Mouse (Mus musculus) ES-CJ7 (cell line): Measurements from ENCODE around the gene Zfp850.
A peak's percentile ranks its signal among the peaks of the same experiment; 100 is the strongest.
"Not testable (repeated sequence)": the region's sequence is repeated elsewhere in the genome, so short reads cannot be mapped to it uniquely, and the experiment has no call there.

Source experiments
- DNase-seq: peaks from one replicate; pipeline ENCODE4 v3.0.0; 2011; ENCODE audit warnings: low read depth, low spot score

Zfp850 gene

GRCm38 (mm10) chr7:28013549-28014444 lies at the start of gene Zfp850:
TSS of gene Zfp850 (minus strand) at chr7:28014115.
- peak; percentile 80 for DNase-seq

GRCm38 (mm10) chr7:28059972-28060371 lies 46.1 kb upstream of the Zfp850 start:
- no peak for DNase-seq

GRCm38 (mm10) chr7:28053046-28053930 lies 39.4 kb upstream of the Zfp850 start:
- no peak for DNase-seq

GRCm38 (mm10) chr7:28050584-28050983 lies 36.7 kb upstream of the Zfp850 start:
- DNase-seq, result no peak

- peak; percentile 99 for DNase-seq
These were observed 35.8 kb upstream of the Zfp850 start, which contains the start of gene Psmc4 for GRCm38 (mm10) chr7:28049476-28050409. TSS of gene Psmc4 (minus strand) at chr7:28050101.

- no peak for DNase-seq
These were observed 30.6 kb upstream of the Zfp850 start for GRCm38 (mm10) chr7:28044524-28044923.

- DNase-seq, result no peak
These were observed 513 bp upstream of the Zfp850 start for GRCm38 (mm10) chr7:28014445-28014810.

GRCm38 (mm10) chr7:28010271-28010670 lies 3.6 kb downstream of the Zfp850 start:
- no peak for DNase-seq

GRCm38 (mm10) chr7:27982197-27982596 lies 31.7 kb downstream of the Zfp850 start:
- DNase-seq, result peak; percentile 46

- peak; percentile 94 for DNase-seq
These were observed 35.0 kb downstream of the Zfp850 start, which contains the start of gene Zfp780b for GRCm38 (mm10) chr7:27978683-27979528. TSS of gene Zfp780b (minus strand) at chr7:27979171.

- DNase-seq, result not testable (repeated sequence)
These were observed 64.5 kb downstream of the Zfp850 start for GRCm38 (mm10) chr7:27949451-27949850.

- DNase-seq, result not testable (repeated sequence)
These were observed 72.0 kb downstream of the Zfp850 start for GRCm38 (mm10) chr7:27941869-27942268.
